Mouse (Mus musculus): ENCODE data around the gene Ucn2. TPM values are rescaled to one million over a fixed set of nuclear protein-coding genes. Genes with fewer than 3 reads are reported as not detected.

Ucn2 gene
- polyA plus RNA-seq, 1 experiment: 2.1 TPM

- no peak for DNase-seq (ENCODE audit: low read depth)
Observed at GRCm38 (mm10) chr9:109031001-109031400, 45.2 kb downstream of the Ucn2 start.

DNA sequence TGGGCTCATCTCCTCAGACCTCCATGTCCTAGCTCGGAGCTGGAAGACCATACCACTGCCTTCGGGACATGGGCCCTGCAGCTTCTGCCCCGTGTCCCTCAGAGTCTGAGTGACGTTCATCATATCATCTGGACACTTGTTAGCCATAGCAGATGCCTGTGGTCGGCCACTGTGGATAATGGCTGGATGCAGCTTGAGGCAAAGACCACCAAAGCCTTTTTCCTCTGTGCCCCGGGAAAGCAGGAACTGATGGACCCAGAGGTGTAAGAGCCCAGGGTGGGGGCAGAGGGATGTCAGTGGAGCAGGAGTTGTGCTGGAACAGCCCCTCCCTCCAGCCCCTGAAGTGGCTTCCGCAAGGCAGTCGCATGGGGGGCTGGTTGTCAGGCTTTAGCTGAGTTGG, 45.9 kb downstream of the Ucn2 start:
- DNase-seq (ENCODE audit: low read depth): no peak

GRCm38 (mm10) chr9:109032435-109032834, 46.6 kb downstream of the Ucn2 start:
- no peak for DNase-seq (ENCODE audit: low read depth)

Other genes starting within 250 kb of the Ucn2 start
- 261 and 273 TPM in 2 replicates for gene Ip6k2, start 202.2 kb upstream of the Ucn2 start, polyA plus RNA-seq (2012; rRNA removed)
- gene Nckipsd, start 177.6 kb upstream of the Ucn2 start, polyA plus RNA-seq (2012; rRNA removed): 43.0 and 46.4 TPM in 2 replicates
- gene Celsr3, start 159.7 kb upstream of the Ucn2 start, polyA plus RNA-seq (2012; rRNA removed): 1.0 and 1.1 TPM in 2 replicates
- gene Slc26a6, start 132.7 kb upstream of the Ucn2 start, polyA plus RNA-seq (2012; rRNA removed): 10.7 and 17.5 TPM in 2 replicates
- 0.69 and 0.98 TPM in 2 replicates for gene Tmem89, start 71.4 kb upstream of the Ucn2 start, polyA plus RNA-seq (2012; rRNA removed)
- 396 and 468 TPM in 2 replicates for gene Uqcrc1, start 49.4 kb upstream of the Ucn2 start, polyA plus RNA-seq (2012; rRNA removed)
- 17.9 and 18.8 TPM in 2 replicates for gene Col7a1, start 32.4 kb upstream of the Ucn2 start, polyA plus RNA-seq (2012; rRNA removed)
- 43.8 and 48.3 TPM in 2 replicates for gene Pfkfb4, start 5.8 kb downstream of the Ucn2 start, polyA plus RNA-seq (2012; rRNA removed)
- 224 and 225 TPM in 2 replicates for gene Shisa5, start 52.6 kb downstream of the Ucn2 start, polyA plus RNA-seq (2012; rRNA removed)
- gene Trex1, start 73.7 kb downstream of the Ucn2 start, polyA plus RNA-seq (2012; rRNA removed): 48.4 and 60.7 TPM in 2 replicates
- 21.9 and 24.2 TPM in 2 replicates for gene Atrip, start 88.1 kb downstream of the Ucn2 start, polyA plus RNA-seq (2012; rRNA removed)
- 5.1 and 6.2 TPM in 2 replicates for gene Ccdc51, start 96.5 kb downstream of the Ucn2 start, polyA plus RNA-seq (2012; rRNA removed)
- 28.8 and 29.5 TPM in 2 replicates for gene Tma7, start 96.6 kb downstream of the Ucn2 start, polyA plus RNA-seq (2012; rRNA removed)
- gene Plxnb1, start 109.4 kb downstream of the Ucn2 start, polyA plus RNA-seq (2012; rRNA removed): 11.9 and 13.9 TPM in 2 replicates
- not detected in 2 replicates for gene Fbxw21, start 176.0 kb downstream of the Ucn2 start, polyA plus RNA-seq (2012; rRNA removed)
- gene Fbxw13, start 210.0 kb downstream of the Ucn2 start, polyA plus RNA-seq (2012; rRNA removed): not detected in 2 replicates
- gene Fbxw20, start 248.7 kb downstream of the Ucn2 start, polyA plus RNA-seq (2012; rRNA removed): not detected in 2 replicates